Mouse (Mus musculus) hindbrain, postnatal 0 days (tissue): ENCODE results near the gene Inhbb. TPM values are rescaled to one million over a fixed set of nuclear protein-coding genes. Genes with fewer than 3 reads are reported as not detected.

Source experiments
- ATAC-seq: fragments of 200-750 bp; cut with Nextera tagmentation; 2 replicates; pipeline ENCODE4 v1.8.0; 2017; ENCODE audit warnings: mild to moderate bottlenecking, moderate TSS enrichment, moderate library complexity
- DNase-seq: peaks from one replicate; pipeline ENCODE4 v3.0.0-alpha.2; 2015; ENCODE audit warnings: low spot score
- H3K27ac ChIP-seq: fragments of 300-500 bp; sonication (generic); 2 replicates; pipeline ENCODE4 v1.5.1; 2014; ENCODE audit warnings: mild to moderate bottlenecking
- H3K27me3 ChIP-seq: fragments of 300-500 bp; sonication (generic); 2 replicates; pipeline ENCODE4 v1.6.1; 2014; ENCODE audit warnings: low read length, mixed read lengths; ENCODE audit not compliant: insufficient read depth
- H3K36me3 ChIP-seq: fragments of 300-500 bp; sonication (generic); 2 replicates; pipeline ENCODE4 v1.6.1; 2014; ENCODE audit warnings: low read length, mixed read lengths; ENCODE audit not compliant: insufficient read depth
- H3K4me1 ChIP-seq: fragments of 300-500 bp; sonication (generic); 2 replicates; pipeline ENCODE4 v1.6.1; 2014; ENCODE audit warnings: antibody characterized with exemption, low read length, mixed read lengths; ENCODE audit not compliant: insufficient read depth
- H3K4me2 ChIP-seq: fragments of 300-500 bp; sonication (generic); 2 replicates; pipeline ENCODE4 v1.6.1; 2014; ENCODE audit warnings: low read depth, mild to moderate bottlenecking, low read length, moderate library complexity, mixed read lengths
- H3K4me3 ChIP-seq: fragments of 300-500 bp; sonication (generic); 2 replicates; pipeline ENCODE4 v1.5.1; 2014; ENCODE audit warnings: low read length
- H3K9ac ChIP-seq: fragments of 300-500 bp; sonication (generic); replicated peaks from 2 replicates; pipeline ENCODE4 v1.6.1; 2014; ENCODE audit warnings: mild to moderate bottlenecking, low read length, moderate library complexity, mixed read lengths
- H3K9me3 ChIP-seq: fragments of 300-500 bp; sonication (generic); 2 replicates; pipeline ENCODE4 v1.6.1; 2016; ENCODE audit warnings: low read length, mixed read lengths
- CTCF ChIP-seq: IDR thresholded peaks from 2 replicates; pipeline ENCODE4 v1.5.1; 2016; ENCODE audit warnings: antibody characterized with exemption, control low read depth, low read depth
- WGBS: fragments of 180-500 bp; shearing (Covaris S2); extraction: QIAGEN DNeasy Blood & Tissue Kit; methylation state at CpG from one replicate; pipeline ENCODE4 v1.1.7; 2014; 5-methylcytosine and 5-hydroxymethylcytosine counted together
- polyA plus RNA-seq: library from polyadenylated mRNA; unstranded; fragments of >200 nt; fragmentation: Nextera tagmentation; extraction: Ambion mirVana; gene quantifications from 2 replicates; pipeline ENCODE4 v1.2.1, GENCODE M21; 2015
- total RNA-seq: library from RNA; depleted of rRNA; stranded (reverse); fragments of >200 nt; gene quantifications from 2 replicates; pipeline ENCODE4 v1.2.3, GENCODE M21; 2014; rRNA removed

Inhbb gene
- total and polyA plus RNA-seq, 2 experiments from 2014 or later: 3.3 to 7.1 TPM

DNA sequence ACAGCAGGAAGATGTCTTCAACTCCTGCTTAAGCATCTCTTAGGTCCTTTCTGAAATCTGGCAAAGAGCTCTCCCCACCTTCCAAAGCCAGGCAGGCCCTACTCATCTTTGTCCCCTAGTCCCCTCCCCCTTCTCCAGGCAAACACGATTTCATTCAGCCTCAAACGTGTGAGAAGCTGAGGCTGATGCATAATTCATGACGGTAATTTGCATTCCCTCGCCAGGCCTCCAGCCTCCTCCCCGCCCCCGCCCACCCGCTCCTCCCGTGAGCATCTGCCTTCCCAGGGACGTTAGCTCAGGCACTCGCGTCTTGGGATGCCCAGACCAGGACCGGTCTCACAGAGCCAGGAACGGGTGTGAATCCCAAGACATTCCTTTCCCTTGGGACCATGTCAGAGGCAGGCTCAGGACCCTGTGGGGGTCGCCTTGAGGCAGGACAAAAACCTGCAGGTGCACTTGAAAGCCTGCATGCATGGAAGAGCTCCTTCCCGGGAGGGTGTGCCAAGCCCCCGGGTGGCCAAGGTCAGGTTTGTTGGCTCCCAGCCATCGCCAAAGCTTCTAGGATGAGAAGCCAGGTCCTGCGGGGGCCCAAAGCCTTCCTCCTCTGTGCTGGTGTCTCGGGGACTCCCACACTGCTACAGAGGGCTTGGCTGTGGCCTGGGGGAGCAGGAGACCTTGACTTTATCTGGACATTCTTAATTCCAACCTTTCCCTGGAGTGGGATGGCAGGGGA is 33.2 kb downstream of the Inhbb start:
- Histone ChIP-seq H3K27ac (peak overlapping the region; percentile 27; the same call in 1 of the 2 replicates), H3K9me3 (no peaks in the 10 kb centered on the region), H3K4me3 (no peak overlapping the region), H3K9ac (no peak overlapping the region; the same call in 1 of the 2 replicates), H3K4me2 (peak overlapping the region; percentile 45), H3K27me3 (no peaks in the 10 kb centered on the region), H3K4me1 (peaks cover 22% of the 10 kb centered on the region), H3K36me3 (no peaks in the 10 kb centered on the region)
- no peak for TF ChIP-seq CTCF
- WGBS: 3% methylated on average over 19 of the region's 19 CpGs
- peak; percentile 77 for ATAC-seq
- peak; percentile 88 for DNase-seq

- Histone ChIP-seq H3K4me3 (no peak overlapping the region), H3K27ac (no peak overlapping the region), H3K9ac (no peak overlapping the region), H3K4me1 (peaks cover 22% of the 10 kb centered on the region), H3K9me3 (no peaks in the 10 kb centered on the region), H3K4me2 (no peak overlapping the region), H3K27me3 (no peaks in the 10 kb centered on the region), H3K36me3 (no peaks in the 10 kb centered on the region)
- DNase-seq (no peak), ATAC-seq (no peak)
- no peak for TF ChIP-seq CTCF
- 77% methylated on average over 3 of the region's 3 CpGs for WGBS
Measured at GRCm38 (mm10) chr1:119386306-119386705, 35.7 kb downstream of the Inhbb start.

GRCm38 (mm10) chr1:119383916-119384315 is 38.1 kb downstream of the Inhbb start:
- H3K4me3 ChIP-seq: no peak overlapping the region
- no peaks in the 10 kb centered on the region for H3K27me3 ChIP-seq
- H3K4me2 ChIP-seq: 0 out of 2 replicates have a peak overlapping the region, but pooled peaks have one; percentile 7
- no peak for ATAC-seq
- WGBS: 36% methylated on average over 10 of the region's 10 CpGs
- peak; percentile 62 for DNase-seq
- no peaks in the 10 kb centered on the region for H3K36me3 ChIP-seq
- TF ChIP-seq CTCF: no peak
- no peaks in the 10 kb centered on the region for H3K9me3 ChIP-seq
- H3K27ac ChIP-seq: no peak overlapping the region
- H3K9ac ChIP-seq: no peak overlapping the region
- peaks cover 4% of the 10 kb centered on the region for H3K4me1 ChIP-seq

DNA sequence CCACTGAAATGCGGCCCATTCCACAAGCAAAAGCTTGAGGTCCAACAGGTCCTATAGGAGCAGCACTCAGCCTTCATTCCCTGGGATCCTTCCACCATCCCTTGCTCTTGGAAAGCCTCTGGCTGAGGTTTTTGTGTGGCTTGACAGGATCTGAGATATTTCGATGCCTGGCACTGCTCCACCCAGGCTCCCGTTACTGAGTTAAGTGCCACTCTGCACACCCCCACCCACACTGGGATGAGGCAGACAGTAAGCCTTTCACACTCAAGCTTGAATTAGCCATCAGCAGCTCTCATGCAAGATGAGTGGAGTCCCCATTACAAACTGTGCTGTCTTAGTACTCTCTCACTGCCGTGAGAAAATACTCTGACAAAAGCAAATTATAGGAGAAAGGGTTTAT is 41.4 kb downstream of the Inhbb start:
- whole genome bisulfite sequencing: 72% methylated on average over 4 of the region's 4 CpGs
- Histone ChIP-seq H3K9me3 (no peaks in the 10 kb centered on the region), H3K27ac (no peak overlapping the region), H3K9ac (no peak overlapping the region), H3K4me1 (no peaks in the 10 kb centered on the region), H3K27me3 (no peaks in the 10 kb centered on the region), H3K36me3 (no peaks in the 10 kb centered on the region), H3K4me2 (no peak overlapping the region), H3K4me3 (no peak overlapping the region)
- ATAC-seq (no peak), DNase-seq (no peak)
- TF ChIP-seq CTCF: no peak

DNA sequence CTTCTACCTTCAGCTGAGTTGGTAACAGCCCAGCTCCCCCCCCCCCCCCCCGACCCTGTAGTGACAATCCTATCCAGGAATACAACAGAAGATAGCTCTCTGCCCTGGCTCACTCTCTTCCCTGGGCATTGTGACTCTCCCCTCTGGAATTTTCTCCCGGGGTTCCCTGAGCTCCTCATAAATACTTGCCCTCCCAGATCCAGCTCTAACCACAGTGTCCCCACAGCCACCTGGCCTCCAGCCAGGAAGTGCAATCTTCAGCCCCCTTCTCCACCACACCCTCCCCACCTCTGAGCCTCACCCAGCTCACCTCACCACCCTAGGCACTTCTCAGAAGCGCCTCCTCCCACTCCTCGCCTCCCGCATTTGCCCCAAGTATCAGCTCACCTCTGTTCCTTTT is 46.7 kb downstream of the Inhbb start:
- no peak overlapping the region for H3K27ac ChIP-seq
- no peak for DNase-seq
- no peak overlapping the region for H3K9ac ChIP-seq
- no peak overlapping the region for H3K4me3 ChIP-seq
- TF ChIP-seq CTCF: no peak
- no peaks in the 10 kb centered on the region for H3K9me3 ChIP-seq
- WGBS: 60% methylated on average over 5 of the region's 5 CpGs
- no peak for ATAC-seq
- H3K4me2 ChIP-seq: no peak overlapping the region
- no peaks in the 10 kb centered on the region for H3K27me3 ChIP-seq
- no peaks in the 10 kb centered on the region for H3K36me3 ChIP-seq
- no peaks in the 10 kb centered on the region for H3K4me1 ChIP-seq

DNA sequence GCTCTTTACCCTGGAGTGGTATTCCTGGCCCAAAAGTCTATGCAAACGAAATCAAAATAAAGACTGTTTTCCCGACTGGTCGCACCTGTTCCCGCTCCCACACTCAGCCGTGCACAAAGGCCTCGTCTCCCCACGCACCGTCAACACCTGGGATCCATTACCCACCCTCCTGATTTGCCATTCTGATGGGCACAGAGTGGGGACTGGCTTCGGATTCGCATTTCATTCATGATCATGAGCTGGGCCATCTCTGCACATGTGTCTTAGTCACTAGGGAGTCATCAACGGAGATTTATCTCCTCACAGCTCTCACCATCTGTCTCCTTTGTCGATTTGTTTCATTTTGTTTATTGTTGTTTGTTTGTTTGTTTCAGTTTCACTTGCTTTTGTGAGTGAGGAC is 54.5 kb downstream of the Inhbb start:
- no peaks in the 10 kb centered on the region for H3K4me1 ChIP-seq
- no peak overlapping the region for H3K27ac ChIP-seq
- H3K4me2 ChIP-seq: no peak overlapping the region
- DNase-seq: no peak
- no peaks in the 10 kb centered on the region for H3K9me3 ChIP-seq
- TF ChIP-seq CTCF: no peak
- ATAC-seq: no peak
- H3K27me3 ChIP-seq: no peaks in the 10 kb centered on the region
- no peak overlapping the region for H3K4me3 ChIP-seq
- 54% methylated on average over 12 of the region's 12 CpGs for WGBS
- no peak overlapping the region for H3K9ac ChIP-seq
- H3K36me3 ChIP-seq: no peaks in the 10 kb centered on the region

GRCm38 (mm10) chr1:119366315-119366714 is 55.7 kb downstream of the Inhbb start:
- no peak for DNase-seq
- Histone ChIP-seq H3K4me1 (no peaks in the 10 kb centered on the region), H3K9ac (no peak overlapping the region), H3K27me3 (no peaks in the 10 kb centered on the region), H3K9me3 (no peaks in the 10 kb centered on the region), H3K36me3 (no peaks in the 10 kb centered on the region), H3K27ac (no peak overlapping the region), H3K4me3 (no peak overlapping the region), H3K4me2 (no peak overlapping the region)
- no peak for ATAC-seq
- no peak for TF ChIP-seq CTCF
- 73% methylated on average over 6 of the region's 6 CpGs for WGBS

Other genes with a start within 250 kb of the Inhbb start
- gene Ralb, start 82.5 kb upstream of the Inhbb start, total RNA-seq: 42.9 and 43.5 TPM in 2 replicates
- gene Ralb, start 82.5 kb upstream of the Inhbb start, polyA plus RNA-seq: 61.0 and 62.1 TPM in 2 replicates
- 23.0 and 24.2 TPM in 2 replicates for gene Tmem185b, start 103.9 kb upstream of the Inhbb start, total RNA-seq
- gene Tmem185b, start 103.9 kb upstream of the Inhbb start, polyA plus RNA-seq: 10.3 and 12.9 TPM in 2 replicates
- gene Epb41l5, start 226.8 kb upstream of the Inhbb start, total RNA-seq: 10.9 and 13.0 TPM in 2 replicates
- 11.5 and 11.6 TPM in 2 replicates for gene Epb41l5, start 226.8 kb upstream of the Inhbb start, polyA plus RNA-seq